In the genomic region with DNA sequence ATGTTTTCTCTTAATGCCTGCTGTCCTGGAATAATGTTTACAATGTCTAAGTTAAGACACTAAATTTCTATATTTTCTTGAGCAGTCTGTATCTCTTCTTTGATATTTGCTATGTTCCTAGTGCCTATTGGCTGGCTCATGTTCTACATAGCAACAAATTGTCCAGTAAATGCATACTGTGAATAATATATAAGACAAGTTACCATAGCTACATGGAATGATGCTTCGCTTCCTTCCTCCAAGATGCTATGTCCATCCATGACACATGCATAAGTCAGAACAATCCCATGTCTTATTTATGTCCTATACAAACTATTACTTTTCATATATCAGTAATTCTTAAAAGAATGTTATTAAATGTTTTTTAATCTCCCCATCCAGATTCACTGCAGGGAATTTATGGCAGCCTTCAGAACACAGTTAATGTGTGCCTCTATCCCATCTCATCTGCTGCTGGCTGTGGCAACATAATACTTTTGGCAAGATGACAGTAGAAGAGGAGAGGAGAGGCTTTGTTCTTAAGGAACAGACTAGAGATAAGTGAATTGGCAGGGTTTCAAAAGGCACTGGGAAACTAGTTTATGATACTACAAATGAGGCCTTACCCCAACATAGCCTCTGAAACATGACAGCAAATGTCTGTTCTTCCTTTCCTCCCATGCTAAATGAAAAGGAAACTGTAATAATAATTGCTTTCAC, we compare ENCODE assay signal across 18 mouse cellular contexts.
DNase-seq lines count a peak whose midpoint lies in the region; ATAC-seq and TF ChIP-seq lines count a peak whose summit lies in the region.
"Had no signal": no experiment of that assay in that cellular context is flagged by ENCODE, and none has a peak within 500 bp of the region (broad histone marks: within the 10 kb centered on the region; RNA-seq: fewer than 3 reads in every experiment).

No protein-coding gene starts in this region.

- no peaks in the 10 kb centered on the region for H3K9me3 ChIP-seq in forebrain, embryonic 14.5 days (replicated peaks; ENCODE audit: control insufficient read depth, low read length)
- no peaks in the 10 kb centered on the region for H3K9me3 ChIP-seq in forebrain, embryonic 13.5 days (replicated peaks)
- no peaks in the 10 kb centered on the region for H3K9me3 ChIP-seq in intestine, embryonic 15.5 days
- no peaks in the 10 kb centered on the region for H3K9me3 ChIP-seq in intestine, postnatal 0 days (ENCODE audit: control insufficient read depth)
- no peaks in the 10 kb centered on the region for H3K9me3 ChIP-seq in lung, embryonic 15.5 days
- H3K9me3 ChIP-seq: heart, embryonic 10.5 days; hindbrain, embryonic 15.5 days; liver, embryonic 13.5 days had no signal

- no peak overlapping the region for H3K4me2 ChIP-seq in forebrain, embryonic 14.5 days (ENCODE audit: low read length)
- H3K4me2 ChIP-seq in forebrain, embryonic 13.5 days: no peak overlapping the region
- H3K4me2 ChIP-seq in intestine, embryonic 15.5 days (replicated peaks): no peak overlapping the region
- H3K4me2 ChIP-seq in intestine, postnatal 0 days (replicated peaks; ENCODE audit: low read depth): no peak overlapping the region
- H3K4me2 ChIP-seq in lung, embryonic 15.5 days: no peak overlapping the region
- H3K4me2 ChIP-seq: hindbrain, embryonic 15.5 days; liver, embryonic 13.5 days had no signal

- H3K27me3 ChIP-seq in forebrain, embryonic 14.5 days (replicated peaks; ENCODE audit: control insufficient read depth, insufficient read depth, low read length): no peaks in the 10 kb centered on the region
- no peaks in the 10 kb centered on the region for H3K27me3 ChIP-seq in forebrain, embryonic 13.5 days
- H3K27me3 ChIP-seq in intestine, embryonic 15.5 days (replicated peaks): no peaks in the 10 kb centered on the region
- H3K27me3 ChIP-seq in intestine, postnatal 0 days (replicated peaks; ENCODE audit: control insufficient read depth, insufficient read depth, low read length): no peaks in the 10 kb centered on the region
- H3K27me3 ChIP-seq in lung, embryonic 15.5 days: no peaks in the 10 kb centered on the region
- H3K27me3 ChIP-seq: CH12.LX; hindbrain, embryonic 15.5 days; liver, embryonic 13.5 days had no signal

- no peak overlapping the region for H3K4me3 ChIP-seq in forebrain, embryonic 14.5 days (ENCODE audit: low read depth, low read length)
- H3K4me3 ChIP-seq in forebrain, embryonic 13.5 days: no peak overlapping the region
- no peak overlapping the region for H3K4me3 ChIP-seq in intestine, embryonic 15.5 days (replicated peaks)
- no peak overlapping the region for H3K4me3 ChIP-seq in intestine, postnatal 0 days (ENCODE audit: low read depth, low read length)
- no peak overlapping the region for H3K4me3 ChIP-seq in lung, embryonic 15.5 days
- H3K4me3 ChIP-seq: heart, embryonic 10.5 days; hindbrain, embryonic 15.5 days; liver, embryonic 13.5 days had no signal

- H3K4me1 ChIP-seq in forebrain, embryonic 14.5 days (ENCODE audit: control insufficient read depth, insufficient read depth, low read length): no peaks in the 10 kb centered on the region
- H3K4me1 ChIP-seq in forebrain, embryonic 13.5 days: no peaks in the 10 kb centered on the region
- no peaks in the 10 kb centered on the region for H3K4me1 ChIP-seq in intestine, embryonic 15.5 days (replicated peaks)
- H3K4me1 ChIP-seq in intestine, postnatal 0 days (replicated peaks; ENCODE audit: control insufficient read depth, insufficient read depth, low read length): no peaks in the 10 kb centered on the region
- H3K4me1 ChIP-seq in lung, embryonic 15.5 days: no peaks in the 10 kb centered on the region
- H3K4me1 ChIP-seq: hindbrain, embryonic 15.5 days; liver, embryonic 13.5 days had no signal

- intact Hi-C loops in gastrocnemius, postnatal 14 days (cut with DNase I; ENCODE audit: low total_unique reads): no loop called here

- DNase-seq in forebrain, embryonic 14.5 days (ENCODE audit: low spot score): peak; percentile 40
- no peak for DNase-seq in lung, postnatal 36 days
- peak; percentile 59 for DNase-seq in brain, embryonic 14.5 days (ENCODE audit: low read depth)
- no peak for DNase-seq in gastrocnemius, postnatal 14 days
- DNase-seq: adrenal gland, postnatal 25 days; cerebellum, postnatal 10 days; embryo, embryonic 11 days; kidney, adult 9 months; liver, embryonic 13.5 days; thymus, postnatal 36 days had no signal

- no peak overlapping the region for H3K9ac ChIP-seq in forebrain, embryonic 14.5 days (ENCODE audit: low read length)
- no peak overlapping the region for H3K9ac ChIP-seq in forebrain, embryonic 13.5 days
- H3K9ac ChIP-seq in intestine, embryonic 15.5 days: no peak overlapping the region
- H3K9ac ChIP-seq in intestine, postnatal 0 days (ENCODE audit: low read depth, low read length): no peak overlapping the region
- H3K9ac ChIP-seq in lung, embryonic 15.5 days: no peak overlapping the region
- H3K9ac ChIP-seq: hindbrain, embryonic 15.5 days; liver, embryonic 13.5 days had no signal

- 94% methylated on average over 1 of the region's 1 CpGs for WGBS in forebrain, embryonic 14.5 days
- 100% methylated on average over 1 of the region's 1 CpGs for WGBS in forebrain, embryonic 13.5 days
- WGBS in intestine, embryonic 15.5 days: 92% methylated on average over 1 of the region's 1 CpGs
- 82% methylated on average over 1 of the region's 1 CpGs for whole genome bisulfite sequencing in intestine, postnatal 0 days
- WGBS in lung, embryonic 15.5 days: 59% methylated on average over 1 of the region's 1 CpGs

- no peak for TF ChIP-seq POLR2A in brain, embryonic 14.5 days (IDR thresholded peaks at IDR 0.05; ENCODE audit: borderline replicate concordance, extremely low read depth, insufficient read depth, insufficient read length, poor library complexity, severe bottlenecking)

- no peak overlapping the region for H3K27ac ChIP-seq in forebrain, embryonic 14.5 days (ENCODE audit: low read depth, low read length)
- H3K27ac ChIP-seq in forebrain, embryonic 13.5 days: no peak overlapping the region
- no peak overlapping the region for H3K27ac ChIP-seq in intestine, embryonic 15.5 days
- no peak overlapping the region for H3K27ac ChIP-seq in intestine, postnatal 0 days (ENCODE audit: low read depth, low read length)
- H3K27ac ChIP-seq in lung, embryonic 15.5 days: no peak overlapping the region
- H3K27ac ChIP-seq: heart, embryonic 10.5 days; hindbrain, embryonic 15.5 days; liver, embryonic 13.5 days had no signal

- TF ChIP-seq CTCF in intestine, postnatal 0 days (IDR thresholded peaks at IDR 0.05; ENCODE audit: low read depth): no peak
- TF ChIP-seq CTCF in brain, embryonic 14.5 days (IDR thresholded peaks at IDR 0.05; ENCODE audit: borderline replicate concordance, extremely low read depth, insufficient read depth, insufficient read length): no peak

- H3K36me3 ChIP-seq in forebrain, embryonic 14.5 days (ENCODE audit: control insufficient read depth, insufficient read depth, low read length): no peaks in the 10 kb centered on the region
- H3K36me3 ChIP-seq in forebrain, embryonic 13.5 days (ENCODE audit: poor library complexity, severe bottlenecking): no peaks in the 10 kb centered on the region
- H3K36me3 ChIP-seq in intestine, embryonic 15.5 days: no peaks in the 10 kb centered on the region
- H3K36me3 ChIP-seq in intestine, postnatal 0 days (ENCODE audit: control insufficient read depth, insufficient read depth): no peaks in the 10 kb centered on the region
- H3K36me3 ChIP-seq in lung, embryonic 15.5 days: no peaks in the 10 kb centered on the region
- H3K36me3 ChIP-seq: heart, embryonic 10.5 days; hindbrain, embryonic 15.5 days; liver, embryonic 13.5 days had no signal

- peak; percentile 32; the same call in 1 of the 2 replicates for ATAC-seq in forebrain, embryonic 14.5 days
- no peak for ATAC-seq in forebrain, embryonic 13.5 days
- peak; percentile 59; the same call in 1 of the 2 replicates for ATAC-seq in intestine, embryonic 15.5 days
- ATAC-seq in intestine, postnatal 0 days: no peak
- peak; percentile 85 for ATAC-seq in lung, embryonic 15.5 days (ENCODE audit: borderline replicate concordance, extremely low read depth, low FRiP score, low TSS enrichment)
- ATAC-seq: activated CD4-positive, CD25-positive, alpha-beta regulatory T cell, adult 4 months had no signal

Comparison
In these comparisons a context has a peak if more than half of its experiments do, and no peak if none do; other contexts are left out.
1. ATAC-seq: peak in forebrain, embryonic 14.5 days (single experiment), intestine, embryonic 15.5 days (single experiment) and lung, embryonic 15.5 days (single experiment); none in forebrain, embryonic 13.5 days (single experiment) and intestine, postnatal 0 days (single experiment).
2. DNase-seq: peak in forebrain, embryonic 14.5 days (single experiment) and brain, embryonic 14.5 days (single experiment); none in lung, postnatal 36 days (single experiment) and gastrocnemius, postnatal 14 days (single experiment).